Mouse (Mus musculus): Measurements from ENCODE around the gene 4932414N04Rik. TPM values are rescaled to one million over a fixed set of nuclear protein-coding genes. Genes with fewer than 3 reads are reported as not detected.

4932414N04Rik gene
- polyA plus RNA-seq, 1 experiment: not detected

DNA sequence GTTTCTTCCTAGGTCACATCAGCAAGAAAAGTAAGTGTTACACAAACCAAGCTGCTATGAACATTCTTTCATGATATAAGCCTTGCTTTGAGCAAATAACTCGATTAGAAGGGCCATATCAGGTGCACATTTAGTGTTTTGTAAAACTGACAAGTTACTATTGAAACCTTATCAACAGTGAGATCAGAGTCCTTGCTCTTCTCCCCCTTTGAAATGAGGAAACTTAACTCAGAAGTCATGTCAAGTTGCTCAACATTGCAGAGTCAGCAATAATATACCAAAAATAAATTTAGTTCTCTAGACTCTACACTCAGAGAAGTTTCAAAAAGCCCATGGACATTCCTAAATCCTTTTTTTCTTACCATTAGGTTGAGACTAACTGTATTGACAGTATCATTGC lies 137.2 kb downstream of the 4932414N04Rik start:
- 33% methylated on average over 1 of the region's 1 CpGs for WGBS
- H3K27ac ChIP-seq (ENCODE audit: insufficient read depth, low read depth, low read length): no peak overlapping the region
- no peak overlapping the region for H3K4me3 ChIP-seq (ENCODE audit: low read depth, low read length)
- no peaks in the 10 kb centered on the region for H3K36me3 ChIP-seq (ENCODE audit: control insufficient read depth, insufficient read depth, low read length)
- H3K27me3 ChIP-seq (ENCODE audit: control insufficient read depth, insufficient read depth, low read length): no peaks in the 10 kb centered on the region
- H3K4me1 ChIP-seq (ENCODE audit: control insufficient read depth, insufficient read depth, insufficient read length, low read length): no peaks in the 10 kb centered on the region
- no peak for TF ChIP-seq CTCF (IDR thresholded peaks at IDR 0.05; ENCODE audit: extremely low read depth, insufficient read length, insufficient replicate concordance, low read depth, low read length)
- no peak for TF ChIP-seq POLR2A (IDR thresholded peaks at IDR 0.05; ENCODE audit: low read depth, low read length)

DNA sequence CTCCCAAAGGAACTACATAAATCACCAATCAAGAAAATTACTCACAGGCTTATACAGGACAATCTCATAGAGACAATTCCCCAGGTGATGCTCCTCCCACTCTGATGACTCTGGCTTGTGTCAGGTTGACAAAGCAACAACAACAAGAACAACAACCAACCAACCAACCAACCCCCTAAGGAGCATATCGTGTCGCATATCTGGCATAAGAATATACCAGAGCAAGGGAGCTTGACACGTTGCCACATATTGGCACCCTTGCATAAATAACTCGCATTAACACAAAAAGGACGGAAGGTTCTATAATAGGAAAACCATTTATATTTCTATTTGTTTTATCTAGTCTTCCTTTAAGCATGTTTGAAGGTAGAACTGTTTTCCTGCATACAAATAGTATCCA lies 137.9 kb downstream of the 4932414N04Rik start:
- Histone ChIP-seq H3K36me3 (ENCODE audit: control insufficient read depth, insufficient read depth, low read length) (no peaks in the 10 kb centered on the region), H3K4me3 (ENCODE audit: low read depth, low read length) (no peak overlapping the region), H3K27ac (ENCODE audit: insufficient read depth, low read depth, low read length) (no peak overlapping the region), H3K27me3 (ENCODE audit: control insufficient read depth, insufficient read depth, low read length) (no peaks in the 10 kb centered on the region), H3K4me1 (ENCODE audit: control insufficient read depth, insufficient read depth, insufficient read length, low read length) (no peaks in the 10 kb centered on the region)
- TF ChIP-seq POLR2A (IDR thresholded peaks at IDR 0.05; ENCODE audit: low read depth, low read length) (no peak), CTCF (IDR thresholded peaks at IDR 0.05; ENCODE audit: extremely low read depth, insufficient read length, insufficient replicate concordance, low read depth, low read length) (no peak)
- WGBS: 89% methylated on average over 5 of the region's 5 CpGs

DNA sequence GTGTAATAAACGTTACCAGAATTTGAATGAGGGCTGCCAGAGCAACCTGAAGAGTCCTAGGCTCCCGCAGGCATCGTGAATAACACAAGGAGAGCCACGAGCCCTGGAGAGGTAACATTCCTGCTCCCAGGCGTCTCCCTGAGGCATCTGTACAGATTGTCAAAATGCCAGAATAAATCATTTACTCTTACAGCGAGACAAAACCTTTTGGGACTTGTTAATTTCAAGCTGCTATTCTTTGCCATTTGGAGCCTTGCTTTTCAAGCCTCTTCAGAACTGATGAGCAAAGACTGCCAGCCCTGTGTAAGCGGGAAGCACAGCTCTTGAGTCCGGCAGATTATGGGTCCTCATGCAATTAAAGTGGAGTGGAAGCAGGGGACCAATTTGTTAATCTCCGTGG lies 138.3 kb downstream of the 4932414N04Rik start:
- H3K27me3 ChIP-seq (ENCODE audit: control insufficient read depth, insufficient read depth, low read length): no peaks in the 10 kb centered on the region
- WGBS: 80% methylated on average over 9 of the region's 9 CpGs
- H3K4me1 ChIP-seq (ENCODE audit: control insufficient read depth, insufficient read depth, insufficient read length, low read length): no peaks in the 10 kb centered on the region
- no peak for TF ChIP-seq POLR2A (IDR thresholded peaks at IDR 0.05; ENCODE audit: low read depth, low read length)
- no peak for TF ChIP-seq CTCF (IDR thresholded peaks at IDR 0.05; ENCODE audit: extremely low read depth, insufficient read length, insufficient replicate concordance, low read depth, low read length)
- no peaks in the 10 kb centered on the region for H3K36me3 ChIP-seq (ENCODE audit: control insufficient read depth, insufficient read depth, low read length)
- no peak overlapping the region for H3K27ac ChIP-seq (ENCODE audit: insufficient read depth, low read depth, low read length)
- H3K4me3 ChIP-seq (ENCODE audit: low read depth, low read length): no peak overlapping the region

DNA sequence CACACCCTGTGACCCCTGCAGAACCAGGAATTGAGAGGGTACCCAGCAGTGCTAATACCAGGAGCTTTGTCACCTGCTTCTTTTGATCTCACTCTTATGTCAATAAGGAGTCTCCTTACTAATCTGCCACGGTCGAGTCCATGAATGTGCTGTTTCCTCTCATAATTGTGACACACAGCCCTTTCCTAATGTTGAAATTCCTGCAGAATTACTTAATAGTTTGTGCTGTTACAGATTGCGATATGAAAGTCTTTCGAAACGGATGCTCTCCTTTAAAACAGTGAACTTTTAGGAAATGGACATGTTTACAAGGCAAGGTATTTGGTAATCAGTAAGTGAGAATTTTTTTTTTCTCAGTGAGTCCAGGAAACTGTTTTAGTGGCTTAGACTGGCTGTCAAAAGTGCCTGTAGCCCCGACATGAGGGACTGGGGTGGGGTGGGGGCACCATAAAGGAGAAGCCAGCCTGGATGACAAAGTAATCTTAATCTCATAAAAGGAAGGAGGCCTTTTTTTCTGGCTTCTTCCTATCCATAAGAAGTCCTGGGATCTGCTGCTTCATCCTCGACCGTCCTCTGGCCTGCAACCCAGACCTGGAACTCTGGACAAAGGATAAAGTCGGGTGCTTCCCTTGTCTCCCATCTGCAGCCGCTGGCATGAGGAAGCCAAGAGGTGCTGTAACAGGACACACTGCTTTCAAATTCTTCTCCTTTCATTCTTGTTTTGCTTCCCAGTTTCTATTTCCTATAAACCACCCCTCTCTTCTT lies 139.9 kb downstream of the 4932414N04Rik start:
- no peak for TF ChIP-seq POLR2A (IDR thresholded peaks at IDR 0.05; ENCODE audit: low read depth, low read length)
- TF ChIP-seq CTCF (IDR thresholded peaks at IDR 0.05; ENCODE audit: extremely low read depth, insufficient read length, insufficient replicate concordance, low read depth, low read length): no peak
- no peak overlapping the region for H3K27ac ChIP-seq (ENCODE audit: insufficient read depth, low read depth, low read length)
- no peak overlapping the region for H3K4me3 ChIP-seq (ENCODE audit: low read depth, low read length)
- no peaks in the 10 kb centered on the region for H3K27me3 ChIP-seq (ENCODE audit: control insufficient read depth, insufficient read depth, low read length)
- no peaks in the 10 kb centered on the region for H3K4me1 ChIP-seq (ENCODE audit: control insufficient read depth, insufficient read depth, insufficient read length, low read length)
- no peaks in the 10 kb centered on the region for H3K36me3 ChIP-seq (ENCODE audit: control insufficient read depth, insufficient read depth, low read length)
- WGBS: 44% methylated on average over 10 of the region's 10 CpGs

DNA sequence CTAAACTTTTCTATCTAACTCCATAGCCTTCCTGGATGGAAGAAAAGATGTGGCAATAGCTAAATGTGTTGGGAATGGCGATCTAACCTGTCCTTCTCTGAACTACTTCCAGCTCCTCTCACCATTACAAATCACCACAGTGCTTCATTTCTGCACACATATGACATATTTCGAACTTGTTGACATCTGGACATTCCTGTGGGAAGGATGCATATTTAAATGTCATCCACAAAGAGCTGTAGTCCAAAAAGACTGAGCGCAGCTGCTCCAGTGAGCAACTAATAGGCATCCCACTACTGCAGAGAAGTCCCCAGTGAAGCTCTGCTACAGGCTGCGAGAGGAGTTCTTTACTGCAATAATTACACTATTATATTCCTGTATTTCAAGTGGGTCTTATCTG lies 140.8 kb downstream of the 4932414N04Rik start:
- Histone ChIP-seq H3K27me3 (ENCODE audit: control insufficient read depth, insufficient read depth, low read length) (no peaks in the 10 kb centered on the region), H3K4me3 (ENCODE audit: low read depth, low read length) (no peak overlapping the region), H3K4me1 (ENCODE audit: control insufficient read depth, insufficient read depth, insufficient read length, low read length) (no peaks in the 10 kb centered on the region), H3K36me3 (ENCODE audit: control insufficient read depth, insufficient read depth, low read length) (no peaks in the 10 kb centered on the region), H3K27ac (ENCODE audit: insufficient read depth, low read depth, low read length) (no peak overlapping the region)
- 84% methylated on average over 4 of the region's 4 CpGs for WGBS
- TF ChIP-seq CTCF (IDR thresholded peaks at IDR 0.05; ENCODE audit: extremely low read depth, insufficient read length, insufficient replicate concordance, low read depth, low read length): no peak

Other genes with a start within 250 kb of the 4932414N04Rik start
- 4.6 and 4.8 TPM in 2 replicates for gene Stk39, start 184.2 kb upstream of the 4932414N04Rik start, polyA plus RNA-seq (2012; rRNA removed)
- gene 4933409G03Rik, start 74.1 kb upstream of the 4932414N04Rik start, polyA plus RNA-seq (2012; rRNA removed): not detected in 2 replicates
- gene Cers6, start 205.0 kb downstream of the 4932414N04Rik start, polyA plus RNA-seq (2012; rRNA removed): 9.7 and 19.4 TPM in 2 replicates

All from small intestine, adult 2 months (tissue).